Mouse (Mus musculus): Measurements from ENCODE around the gene Usp31.

Gene Usp31

GRCm38 (mm10) chr7:121707073-121707667, at the start of gene Usp31:
TSS of gene Usp31 (minus strand) at chr7:121707253.
- DNase-seq (ENCODE audit: low read depth), result peak; percentile 95

GRCm38 (mm10) chr7:121754748-121755147, 47.7 kb upstream of the Usp31 start:
- no peak for DNase-seq (ENCODE audit: low read depth)

- no peak for DNase-seq (ENCODE audit: low read depth)
Observed at GRCm38 (mm10) chr7:121750244-121750643, 43.2 kb upstream of the Usp31 start.

GRCm38 (mm10) chr7:121737511-121738415, 30.7 kb upstream of the Usp31 start:
- no peak for DNase-seq (ENCODE audit: low read depth)

- DNase-seq (ENCODE audit: low read depth), result peak; percentile 82
Observed at GRCm38 (mm10) chr7:121734171-121734831, 27.2 kb upstream of the Usp31 start, which contains the start of gene Scnn1g. TSS of gene Scnn1g (plus strand) at chr7:121734479.

- peak; percentile 22 for DNase-seq (ENCODE audit: low read depth)
Observed at GRCm38 (mm10) chr7:121730225-121730624, 23.2 kb upstream of the Usp31 start.

- no peak for DNase-seq (ENCODE audit: low read depth)
Observed at GRCm38 (mm10) chr7:121717031-121717430, 10.0 kb upstream of the Usp31 start.

GRCm38 (mm10) chr7:121711171-121711570, 4.1 kb upstream of the Usp31 start:
- no peak for DNase-seq (ENCODE audit: low read depth)

GRCm38 (mm10) chr7:121706411-121707072, 511 bp downstream of the Usp31 start:
- peak; percentile 51 for DNase-seq (ENCODE audit: low read depth)

GRCm38 (mm10) chr7:121705051-121705450, 2.0 kb downstream of the Usp31 start:
- no peak for DNase-seq (ENCODE audit: low read depth)

GRCm38 (mm10) chr7:121701983-121702382, 5.1 kb downstream of the Usp31 start:
- no peak for DNase-seq (ENCODE audit: low read depth)

GRCm38 (mm10) chr7:121700480-121700879, 6.6 kb downstream of the Usp31 start:
- no peak for DNase-seq (ENCODE audit: low read depth)

GRCm38 (mm10) chr7:121699218-121699617, 7.8 kb downstream of the Usp31 start:
- DNase-seq (ENCODE audit: low read depth), result no peak

- no peak for DNase-seq (ENCODE audit: low read depth)
Observed at GRCm38 (mm10) chr7:121697574-121697973, 9.5 kb downstream of the Usp31 start.

GRCm38 (mm10) chr7:121697170-121697569, 9.9 kb downstream of the Usp31 start:
- no peak for DNase-seq (ENCODE audit: low read depth)

- no peak for DNase-seq (ENCODE audit: low read depth)
Observed at GRCm38 (mm10) chr7:121691803-121692202, 15.2 kb downstream of the Usp31 start.

GRCm38 (mm10) chr7:121689338-121689737, 17.7 kb downstream of the Usp31 start:
- peak; percentile 46 for DNase-seq (ENCODE audit: low read depth)

GRCm38 (mm10) chr7:121685140-121685984, 21.7 kb downstream of the Usp31 start:
- no peak for DNase-seq (ENCODE audit: low read depth)

GRCm38 (mm10) chr7:121681191-121681590, 25.9 kb downstream of the Usp31 start:
- DNase-seq (ENCODE audit: low read depth), result no peak

GRCm38 (mm10) chr7:121677105-121677753, 29.8 kb downstream of the Usp31 start:
- DNase-seq (ENCODE audit: low read depth), result no peak

- DNase-seq (ENCODE audit: low read depth), result no peak
Observed at GRCm38 (mm10) chr7:121660705-121661104, 46.3 kb downstream of the Usp31 start.

All from induced T-regulatory cell, adult 2 months (primary cell).